Mouse (Mus musculus) heart, adult 2 months (tissue): ENCODE results near the gene Padi1.

Experiments used
- CTCF ChIP-seq: fragments of 200-600 bp; IDR thresholded peaks from 2 replicates; pipeline ENCODE4 v1.8.1; 2022; ENCODE audit warnings: antibody characterized with exemption, mild to moderate bottlenecking, moderate library complexity
- POLR2A ChIP-seq: fragments of 200-500 bp; IDR thresholded peaks from 2 replicates; pipeline ENCODE4 v1.6.1; 2011; ENCODE audit warnings: mild to moderate bottlenecking, low read depth, low read length, control low read depth; ENCODE audit not compliant: insufficient read depth

- TF ChIP-seq CTCF (no peak), POLR2A (no peak)
These were observed 46.1 kb upstream of the Padi1 start for GRCm38 (mm10) chr4:140891525-140892162.
